Mouse (Mus musculus) forebrain, postnatal 0 days (tissue): Measurements from ENCODE around the gene Armc9. TPM values are rescaled to one million over a fixed set of nuclear protein-coding genes. Genes with fewer than 3 reads are reported as not detected.

ENCODE experiments used
- ATAC-seq: fragments of 200-750 bp; cut with Nextera tagmentation; 2 replicates; pipeline ENCODE4 v1.8.0; 2017; ENCODE audit warnings: mild to moderate bottlenecking, moderate library complexity
- DNase-seq: peaks from one replicate; pipeline ENCODE4 v3.0.0-alpha.2; 2015
- H3K27ac ChIP-seq: fragments of 300-500 bp; sonication (generic); 2 replicates; pipeline ENCODE4 v1.5.1; 2014; ENCODE audit warnings: low read depth, mild to moderate bottlenecking, antibody characterized with exemption, low read length, moderate library complexity, mixed read lengths
- H3K27me3 ChIP-seq: fragments of 300-500 bp; sonication (generic); 2 replicates; pipeline ENCODE4 v1.6.1; 2014; ENCODE audit warnings: mild to moderate bottlenecking, low read length, mixed read lengths; ENCODE audit not compliant: insufficient read depth
- H3K36me3 ChIP-seq: fragments of 300-500 bp; sonication (generic); 2 replicates; pipeline ENCODE4 v1.6.1; 2014; ENCODE audit warnings: mild to moderate bottlenecking, moderate library complexity; ENCODE audit not compliant: insufficient read depth
- H3K4me1 ChIP-seq: fragments of 300-500 bp; sonication (generic); 2 replicates; pipeline ENCODE4 v1.6.1; 2014; ENCODE audit warnings: antibody characterized with exemption; ENCODE audit not compliant: insufficient read depth
- H3K4me2 ChIP-seq: fragments of 300-500 bp; sonication (generic); 2 replicates; pipeline ENCODE4 v1.6.1; 2014; ENCODE audit warnings: low read depth, mild to moderate bottlenecking, moderate library complexity
- H3K4me3 ChIP-seq: fragments of 300-500 bp; sonication (generic); 2 replicates; pipeline ENCODE4 v1.5.1; 2014; ENCODE audit warnings: low read depth, low read length, mixed read lengths
- H3K9ac ChIP-seq: fragments of 300-500 bp; sonication (generic); 2 replicates; pipeline ENCODE4 v1.6.1; 2014; ENCODE audit warnings: mild to moderate bottlenecking
- H3K9me3 ChIP-seq: fragments of 300-500 bp; sonication (generic); 2 replicates; pipeline ENCODE4 v1.6.1; 2016; ENCODE audit warnings: low read length
- CTCF ChIP-seq: sonication (generic); IDR thresholded peaks from 2 replicates; pipeline ENCODE4 v1.5.1; 2016; ENCODE audit warnings: antibody characterized with exemption, control low read depth, low read depth
- WGBS: fragments of 180-500 bp; shearing (Covaris S2); extraction: QIAGEN DNeasy Blood & Tissue Kit; methylation state at CpG from one replicate; pipeline ENCODE4 v1.1.7; 2014; 5-methylcytosine and 5-hydroxymethylcytosine counted together
- polyA plus RNA-seq: library from polyadenylated mRNA; unstranded; fragments of >200 nt; fragmentation: Nextera tagmentation; extraction: Ambion mirVana; gene quantifications from 2 replicates; pipeline ENCODE4 v1.2.1, GENCODE M21; 2015
- total RNA-seq: library from RNA; depleted of rRNA; stranded (reverse); fragments of >200 nt; gene quantifications from 2 replicates; pipeline ENCODE4 v1.2.3, GENCODE M21; 2014

Armc9 gene
- total and polyA plus RNA-seq, 2 experiments from 2014 or later = 29.1 to 35.2 TPM

GRCm38 (mm10) chr1:86233808-86234207 is 79.2 kb downstream of the Armc9 start:
- Histone ChIP-seq H3K4me3 (no peak overlapping the region), H3K4me2 (no peak overlapping the region), H3K27ac (no peak overlapping the region; the same call in 1 of the 2 replicates), H3K9me3 (no peaks in the 10 kb centered on the region), H3K9ac (no peak overlapping the region), H3K27me3 (no peaks in the 10 kb centered on the region), H3K4me1 (no peaks in the 10 kb centered on the region), H3K36me3 (no peaks in the 10 kb centered on the region)
- ATAC-seq = no peak
- TF ChIP-seq CTCF = no peak
- DNase-seq = no peak
- 84% methylated on average over 4 of the region's 4 CpGs for WGBS

- Histone ChIP-seq H3K4me1 (no peaks in the 10 kb centered on the region), H3K4me3 (no peak overlapping the region), H3K9me3 (no peaks in the 10 kb centered on the region), H3K27ac (no peak overlapping the region), H3K4me2 (no peak overlapping the region), H3K27me3 (no peaks in the 10 kb centered on the region), H3K36me3 (no peaks in the 10 kb centered on the region), H3K9ac (no peak overlapping the region)
- WGBS = 71% methylated on average over 10 of the region's 10 CpGs
- peak; percentile 71; the same call in 1 of the 2 replicates for ATAC-seq
- TF ChIP-seq CTCF = no peak
- DNase-seq = no peak
Observed at GRCm38 (mm10) chr1:86235118-86235517, 80.5 kb downstream of the Armc9 start.

- TF ChIP-seq CTCF = no peak
- 63% methylated on average over 10 of the region's 10 CpGs for WGBS
- H3K4me3 ChIP-seq = no peak overlapping the region
- H3K9ac ChIP-seq = no peak overlapping the region
- H3K4me1 ChIP-seq = no peaks in the 10 kb centered on the region
- no peaks in the 10 kb centered on the region for H3K36me3 ChIP-seq
- no peak overlapping the region for H3K27ac ChIP-seq
- no peaks in the 10 kb centered on the region for H3K9me3 ChIP-seq
- DNase-seq (no peak), ATAC-seq (no peak)
- no peaks in the 10 kb centered on the region for H3K27me3 ChIP-seq
- H3K4me2 ChIP-seq = no peak overlapping the region
Observed at GRCm38 (mm10) chr1:86236442-86236841, 81.9 kb downstream of the Armc9 start.

- Histone ChIP-seq H3K36me3 (no peaks in the 10 kb centered on the region), H3K4me1 (no peaks in the 10 kb centered on the region), H3K9ac (no peak overlapping the region), H3K4me2 (no peak overlapping the region), H3K27me3 (no peaks in the 10 kb centered on the region), H3K4me3 (no peak overlapping the region), H3K27ac (no peak overlapping the region), H3K9me3 (no peaks in the 10 kb centered on the region)
- 80% methylated on average over 8 of the region's 8 CpGs for WGBS
- no peak for DNase-seq
- TF ChIP-seq CTCF = no peak
- no peak for ATAC-seq
Observed at GRCm38 (mm10) chr1:86239010-86239409, 84.4 kb downstream of the Armc9 start.

- Histone ChIP-seq H3K27me3 (no peaks in the 10 kb centered on the region), H3K4me1 (no peaks in the 10 kb centered on the region), H3K4me3 (no peak overlapping the region), H3K36me3 (peaks cover 5% of the 10 kb centered on the region), H3K9ac (no peak overlapping the region), H3K4me2 (no peak overlapping the region), H3K27ac (no peak overlapping the region), H3K9me3 (no peaks in the 10 kb centered on the region)
- no peak for DNase-seq
- no peak for ATAC-seq
- TF ChIP-seq CTCF = no peak
- 83% methylated on average over 6 of the region's 6 CpGs for WGBS
Observed at GRCm38 (mm10) chr1:86239871-86240270, 85.3 kb downstream of the Armc9 start.

- H3K36me3 ChIP-seq = peaks cover 11% of the 10 kb centered on the region
- no peak overlapping the region for H3K27ac ChIP-seq
- no peak overlapping the region for H3K9ac ChIP-seq
- H3K4me3 ChIP-seq = no peak overlapping the region
- 71% methylated on average over 2 of the region's 2 CpGs for WGBS
- no peaks in the 10 kb centered on the region for H3K4me1 ChIP-seq
- no peak for ATAC-seq
- no peak for DNase-seq
- no peaks in the 10 kb centered on the region for H3K27me3 ChIP-seq
- H3K4me2 ChIP-seq = no peak overlapping the region
- no peak for TF ChIP-seq CTCF
- H3K9me3 ChIP-seq = no peaks in the 10 kb centered on the region
Observed at GRCm38 (mm10) chr1:86240959-86241358, 86.4 kb downstream of the Armc9 start.

GRCm38 (mm10) chr1:86243490-86243889 is 88.9 kb downstream of the Armc9 start:
- Histone ChIP-seq H3K9ac (no peak overlapping the region), H3K4me1 (no peaks in the 10 kb centered on the region), H3K36me3 (peaks cover 19% of the 10 kb centered on the region), H3K4me3 (no peak overlapping the region), H3K9me3 (no peaks in the 10 kb centered on the region), H3K27ac (no peak overlapping the region), H3K4me2 (no peak overlapping the region), H3K27me3 (no peaks in the 10 kb centered on the region)
- TF ChIP-seq CTCF = no peak
- 84% methylated on average over 6 of the region's 6 CpGs for WGBS
- DNase-seq (no peak), ATAC-seq (no peak)
